Mouse (Mus musculus) CH12.LX (cell line): ENCODE data around the gene Klf9. TPM values are rescaled to one million over a fixed set of nuclear protein-coding genes. Genes with fewer than 3 reads are reported as not detected.
"Not testable (repeated sequence)": the region's sequence is repeated elsewhere in the genome, so short reads cannot be mapped to it uniquely, and the experiment has no call there.

Experiments used
- DNase-seq: peaks from one replicate; pipeline ENCODE4 v3.0.0-alpha.2; 2013; ENCODE audit errors: extremely low read depth
- H3K27ac ChIP-seq: 2 replicates; pipeline ENCODE4 v1.5.1; 2012; ENCODE audit warnings: low read depth, mild to moderate bottlenecking, control low read depth, moderate library complexity; ENCODE audit not compliant: insufficient read depth
- H3K27me3 ChIP-seq: replicated peaks from 2 replicates; pipeline ENCODE3; 2012; ENCODE audit warnings: inconsistent platforms
- H3K36me3 ChIP-seq, 2 experiments: replicated peaks in 1 of 2; 2 replicates each; pipeline versions ENCODE3 to v1.6.1; 2012; ENCODE audit warnings: inconsistent platforms in 1 of 2, low read length in 1 of 2, mild to moderate bottlenecking in 1 of 2, mixed read lengths in 1 of 2, moderate library complexity in 1 of 2; ENCODE audit not compliant: control insufficient read depth in 1 of 2, insufficient read depth in 1 of 2
- H3K4me1 ChIP-seq, 2 experiments: 2 replicates each; pipeline ENCODE4 v1.6.1; 2012; ENCODE audit warnings: inconsistent platforms in 1 of 2, moderate library complexity in 1 of 2; ENCODE audit not compliant: insufficient read depth in 2 of 2, control insufficient read depth in 1 of 2
- H3K4me2 ChIP-seq: 2 replicates; pipeline ENCODE4 v1.6.1; 2012; ENCODE audit warnings: low read depth, mild to moderate bottlenecking, control low read depth; ENCODE audit not compliant: poor library complexity, insufficient read depth, severe bottlenecking
- H3K4me3 ChIP-seq, 3 experiments: fragments of 150-350 bp in 1 of 3; sonication (generic) in 1 of 3; replicated peaks in 1 of 3; 2 replicates each; pipeline versions ENCODE3 to v1.5.1; 2011 to 2012; ENCODE audit warnings: low read depth in 2 of 3, low read length in 2 of 3, mild to moderate bottlenecking in 2 of 3, moderate library complexity in 2 of 3, control low read depth in 1 of 3, improper control_type of control experiment in 1 of 3, inconsistent platforms in 1 of 3, mixed read lengths in 1 of 3; ENCODE audit not compliant: poor library complexity in 1 of 3
- H3K79me2 ChIP-seq: replicated peaks from 2 replicates; pipeline ENCODE4 v1.6.1; 2012; ENCODE audit warnings: mild to moderate bottlenecking, moderate library complexity; ENCODE audit not compliant: control insufficient read depth, poor library complexity, insufficient read depth, severe bottlenecking; ENCODE audit errors: extremely low read depth
- H3K9ac ChIP-seq: 2 replicates; pipeline ENCODE4 v1.6.1; 2012; ENCODE audit warnings: low read depth, mild to moderate bottlenecking, control low read depth, moderate library complexity; ENCODE audit not compliant: insufficient read depth
- H3K9me3 ChIP-seq: replicated peaks from 2 replicates; pipeline ENCODE3; 2012; ENCODE audit warnings: low read length, inconsistent platforms, mixed read lengths
- BHLHE40 ChIP-seq: IDR thresholded peaks from 2 replicates; pipeline ENCODE4 v1.6.1; 2011; ENCODE audit warnings: mild to moderate bottlenecking, low read depth, low read length, improper control_type of control experiment
- CHD1 ChIP-seq: IDR thresholded peaks from 2 replicates; pipeline ENCODE4 v1.6.1; 2012; ENCODE audit warnings: low read depth, low read length, improper control_type of control experiment, inconsistent platforms
- CHD2 ChIP-seq: IDR thresholded peaks from 2 replicates; pipeline ENCODE4 v1.6.1; 2011; ENCODE audit warnings: low read length, improper control_type of control experiment
- CTCF ChIP-seq, 2 experiments: IDR thresholded peaks in 1 of 2; conservative IDR thresholded peaks in 1 of 2; 2 replicates each; pipeline ENCODE4 v1.5.1; 2011 to 2012; ENCODE audit warnings: low read depth in 2 of 2, low read length in 2 of 2, improper control_type of control experiment in 1 of 2, inconsistent platforms in 1 of 2, mild to moderate bottlenecking in 1 of 2, moderate library complexity in 1 of 2
- EP300 ChIP-seq: IDR thresholded peaks from 2 replicates; pipeline ENCODE4 v1.6.1; 2011; ENCODE audit warnings: low read length, improper control_type of control experiment
- ETS1 ChIP-seq: conservative IDR thresholded peaks from 2 replicates; pipeline ENCODE4 v1.6.1; 2012; ENCODE audit warnings: low read depth, mild to moderate bottlenecking, inconsistent platforms, low read length, improper control_type of control experiment, moderate library complexity
- HCFC1 ChIP-seq: IDR thresholded peaks from 2 replicates; pipeline ENCODE4 v1.6.1; 2012; ENCODE audit warnings: low read depth, mild to moderate bottlenecking, inconsistent platforms, low read length, improper control_type of control experiment
- IRF4 ChIP-seq: IDR thresholded peaks from 2 replicates; pipeline ENCODE4 v1.6.1; 2014; ENCODE audit warnings: low read depth, mild to moderate bottlenecking, inconsistent platforms, low read length, improper control_type of control experiment
- JUN ChIP-seq: IDR thresholded peaks from 2 replicates; pipeline ENCODE4 v1.6.1; 2011; ENCODE audit warnings: low read depth, mild to moderate bottlenecking, low read length, improper control_type of control experiment, moderate library complexity; ENCODE audit not compliant: insufficient read depth
- KAT2A ChIP-seq: IDR thresholded peaks from 2 replicates; pipeline ENCODE4 v1.6.1; 2012; ENCODE audit warnings: low read length, improper control_type of control experiment, inconsistent platforms; ENCODE audit not compliant: insufficient replicate concordance
- MAZ ChIP-seq: IDR thresholded peaks from 2 replicates; pipeline ENCODE4 v1.6.1; 2012; ENCODE audit warnings: low read depth, mild to moderate bottlenecking, inconsistent platforms, low read length, improper control_type of control experiment, moderate library complexity
- MEF2A ChIP-seq: IDR thresholded peaks from 2 replicates; pipeline ENCODE4 v1.6.1; 2014; ENCODE audit warnings: low read depth, mild to moderate bottlenecking, inconsistent platforms, low read length, improper control_type of control experiment, borderline replicate concordance
- MYC ChIP-seq: IDR thresholded peaks from 2 replicates; pipeline ENCODE4 v1.6.1; 2011; ENCODE audit warnings: low read depth, mild to moderate bottlenecking, improper control_type of control experiment, low read length
- NELFE ChIP-seq: IDR thresholded peaks from 2 replicates; pipeline ENCODE4 v1.6.1; 2011; ENCODE audit warnings: low read depth, low read length, improper control_type of control experiment
- PAX5 ChIP-seq: IDR thresholded peaks from 2 replicates; pipeline ENCODE4 v1.6.1; 2012; ENCODE audit warnings: low read length, inconsistent platforms, mixed read lengths
- POLR2AphosphoS2 ChIP-seq: IDR thresholded peaks from 2 replicates; pipeline ENCODE4 v1.6.1; 2011; ENCODE audit warnings: low read depth, low read length, improper control_type of control experiment
- TBP ChIP-seq: conservative IDR thresholded peaks from 2 replicates; pipeline ENCODE4 v1.6.1; 2011; ENCODE audit warnings: low read depth, low read length, improper control_type of control experiment
- ZC3H11A ChIP-seq: IDR thresholded peaks from 2 replicates; pipeline ENCODE4 v1.6.1; 2012; ENCODE audit warnings: low read depth, mild to moderate bottlenecking, inconsistent platforms, low read length, improper control_type of control experiment
- ZKSCAN1 ChIP-seq: IDR thresholded peaks from 2 replicates; pipeline ENCODE4 v1.6.1; 2012; ENCODE audit warnings: low read depth, inconsistent platforms, low read length, improper control_type of control experiment, borderline replicate concordance
- ZNF384 ChIP-seq: IDR thresholded peaks from 2 replicates; pipeline ENCODE4 v1.6.1; 2012; ENCODE audit warnings: low read depth, low read length, improper control_type of control experiment, inconsistent platforms
- dilution Hi-C: fragments of 300-500 bp; cut with MboI; formaldehyde crosslinking; loops from 2 replicates; pipeline ENCODE4 v1.14.3; 2020; ENCODE audit warnings: low sequenced_read_pairs; ENCODE audit not compliant: extremely low pct_unique_long_range_greater_than_20kb, extremely low pct_ligation_motif_present
- in situ Hi-C: fragments of 300-500 bp; cut with MboI; formaldehyde crosslinking; loops from 3 replicates; pipeline ENCODE4 v1.14.3; 2019; ENCODE audit warnings: low sequenced_read_pairs, low pct_ligation_motif_present, low pct_unique_long_range_greater_than_20kb, mixed read lengths
- polyA plus RNA-seq: library from polyadenylated mRNA; unstranded; fragments of >175 nt; gene quantifications from 2 replicates; pipeline ENCODE4 v1.2.1, GENCODE M21; 2012; ENCODE audit warnings: low read depth; ENCODE audit not compliant: insufficient read length
- total RNA-seq, 2 experiments: library from RNA; depleted of rRNA; stranded (reverse); fragments of 300-350 nt in 1 of 2; fragments of >200 nt in 1 of 2; gene quantifications; 2 replicates each; pipeline ENCODE4 v1.2.3; 2012 to 2014

Klf9 gene
- total and polyA plus RNA-seq, 3 experiments, result not detected

DNA sequence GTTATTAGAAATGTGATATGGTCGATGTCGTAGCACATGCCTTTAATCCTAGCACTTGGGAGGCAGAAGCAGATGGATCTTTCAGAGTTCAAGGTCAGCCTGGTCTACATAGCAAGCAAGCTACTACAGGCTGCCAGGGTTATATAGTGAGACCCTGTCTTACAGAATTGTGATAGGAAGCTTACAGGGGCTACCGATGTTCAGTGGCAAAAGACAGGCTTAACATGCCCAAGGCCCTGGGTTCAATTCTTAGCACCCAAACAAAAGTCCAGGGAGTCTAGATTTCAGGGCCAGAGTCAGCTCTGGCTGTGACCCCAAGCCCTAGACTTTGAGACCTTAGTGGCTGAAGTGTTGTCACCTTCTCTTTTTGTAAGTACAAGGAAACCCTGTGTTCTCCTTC, 4.1 kb downstream of the Klf9 start:
- Histone ChIP-seq H3K79me2 (no peaks in the 10 kb centered on the region), H3K4me1 (peaks cover 0 to 11% of the 10 kb centered on the region in 2 experiments; a peak in 2 of 4 replicates), H3K27ac (no peak overlapping the region), H3K4me3 (no peak overlapping the region), H3K36me3 (no peaks in the 10 kb centered on the region), H3K9ac (no peak overlapping the region), H3K9me3 (peaks cover 24% of the 10 kb centered on the region), H3K27me3 (no peaks in the 10 kb centered on the region), H3K4me2 (no peak overlapping the region)
- in situ Hi-C loops, result no loop called here
- no peak for DNase-seq
- dilution Hi-C loops, result no loop called here
- TF ChIP-seq NELFE (no peak), JUN (no peak), MAZ (no peak), BHLHE40 (no peak), KAT2A (no peak), POLR2AphosphoS2 (no peak), IRF4 (no peak)

DNA sequence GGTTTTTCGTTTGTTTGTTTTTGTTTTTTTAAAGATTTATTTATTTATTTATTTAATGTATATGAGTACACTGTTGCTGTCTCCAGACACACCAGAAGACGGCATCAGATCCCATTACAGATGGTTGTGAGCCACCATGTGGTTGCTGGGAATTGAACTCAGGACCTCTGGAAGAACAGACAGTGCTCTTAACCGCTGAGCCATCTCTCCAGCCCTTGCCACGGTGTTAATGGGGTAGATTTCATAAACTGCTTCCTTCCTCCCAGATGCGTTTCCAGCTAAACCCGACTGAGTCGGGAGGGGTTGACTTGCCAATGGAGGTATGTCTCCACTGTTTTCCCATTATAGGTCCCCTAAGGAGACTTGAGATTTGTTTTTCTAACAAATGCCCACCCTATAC, 4.5 kb downstream of the Klf9 start:
- H3K4me3 ChIP-seq, DNase-seq, H3K79me2 ChIP-seq, H3K27me3 ChIP-seq, H3K4me2 ChIP-seq, H3K9ac ChIP-seq, H3K27ac ChIP-seq, dilution Hi-C loops, in situ Hi-C loops, H3K36me3 ChIP-seq: not testable (repeated sequence)
- Histone ChIP-seq H3K4me1 (peaks cover 0 to 14% of the 10 kb centered on the region in 2 experiments; a peak in 2 of 4 replicates), H3K9me3 (peaks cover 22% of the 10 kb centered on the region)

DNA sequence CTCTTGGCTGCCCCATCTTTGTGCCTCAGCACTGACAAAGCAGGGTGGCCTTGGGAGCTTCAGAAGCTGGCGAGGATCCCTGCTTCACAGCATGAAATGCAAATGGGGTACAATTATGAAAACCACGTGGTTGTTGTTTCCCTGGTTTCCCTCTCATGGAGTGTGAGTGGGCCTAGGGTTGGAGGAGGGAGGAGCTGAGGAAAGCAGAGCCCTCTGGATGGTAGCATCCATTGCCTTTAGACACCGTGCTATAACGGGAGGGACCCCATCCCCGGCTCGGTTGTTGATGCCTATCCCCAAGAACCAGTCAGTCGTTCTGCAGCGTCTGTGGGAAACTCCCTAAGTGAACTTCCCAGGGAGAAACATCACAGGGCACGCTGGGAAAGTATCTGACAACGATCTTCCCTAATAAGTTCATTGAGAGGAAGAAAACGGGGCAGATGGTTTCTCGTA, 5.4 kb downstream of the Klf9 start:
- Histone ChIP-seq H3K9ac (no peak overlapping the region), H3K79me2 (no peaks in the 10 kb centered on the region), H3K36me3 (no peaks in the 10 kb centered on the region), H3K9me3 (peaks cover 14% of the 10 kb centered on the region), H3K4me2 (no peak overlapping the region), H3K27me3 (no peaks in the 10 kb centered on the region), H3K4me1 (peaks cover 2 to 23% of the 10 kb centered on the region in 2 experiments), H3K27ac (no peak overlapping the region), H3K4me3 (no peak overlapping the region)
- no peak for TF ChIP-seq ZNF384
- TF ChIP-seq KAT2A, result no peak
- TF ChIP-seq CHD2, result no peak
- no peak for TF ChIP-seq EP300
- no peak for TF ChIP-seq ZC3H11A
- no peak for TF ChIP-seq CHD1
- no peak for TF ChIP-seq TBP
- TF ChIP-seq CTCF (conservative IDR thresholded peaks at IDR 0.05 in 1 of 2, IDR thresholded peaks at IDR 0.05 in 1 of 2; ENCODE audit: low read depth in 2 of 2, low read length in 2 of 2), result no peak
- TF ChIP-seq ZKSCAN1, result no peak
- TF ChIP-seq NELFE, result no peak
- TF ChIP-seq HCFC1, result no peak
- no peak for TF ChIP-seq BHLHE40
- TF ChIP-seq PAX5, result no peak
- TF ChIP-seq MYC, result no peak
- TF ChIP-seq JUN, result no peak
- no peak for TF ChIP-seq MEF2A
- TF ChIP-seq ETS1, result no peak
- DNase-seq, result no peak
- in situ Hi-C loops, result no loop called here
- dilution Hi-C loops, result no loop called here
